Mouse (Mus musculus) bone marrow, adult 2 months (tissue): ENCODE measurements around the gene Lrrc1.

ENCODE experiments used
- CTCF ChIP-seq: fragments of 200-500 bp; IDR thresholded peaks from 2 replicates; pipeline ENCODE4 v1.5.1; 2011; ENCODE audit warnings: low read length, control low read depth; ENCODE audit not compliant: control insufficient read depth, insufficient read depth
- POLR2A ChIP-seq: fragments of 200-500 bp; IDR thresholded peaks from 2 replicates; pipeline ENCODE4 v1.6.1; 2011; ENCODE audit warnings: low read depth, mild to moderate bottlenecking, control low read depth, low read length, borderline replicate concordance; ENCODE audit not compliant: control insufficient read depth

DNA sequence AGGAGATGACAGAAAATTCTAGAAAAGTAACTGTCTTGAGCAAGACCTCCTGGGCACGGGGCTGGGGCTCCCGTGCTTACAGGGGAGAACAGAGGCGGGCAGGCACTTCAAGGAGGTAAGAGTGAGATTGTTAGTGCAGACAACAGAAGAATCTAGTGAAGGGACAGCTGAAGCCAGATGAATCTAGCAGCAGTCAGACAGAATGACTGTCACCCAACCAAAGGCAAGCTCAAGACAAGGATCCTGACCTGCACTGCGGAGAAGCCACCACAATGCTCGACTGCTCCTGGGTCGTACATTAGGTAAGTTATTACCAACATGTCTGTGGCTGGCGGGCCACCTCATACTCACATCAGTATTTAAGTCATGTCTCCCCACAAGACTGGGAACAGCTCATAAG is 3.1 kb downstream of the Lrrc1 start:
- TF ChIP-seq CTCF (no peak), POLR2A (no peak)
